13 mouse cellular contexts compared by ENCODE assay signal in genomic region chr2:181931918-181932605, GRCm38 (mm10). TPM values are rescaled to one million over a fixed set of nuclear protein-coding genes. Genes with fewer than 3 reads are reported as not detected.
DNase-seq lines count a peak whose midpoint lies in the region; ATAC-seq and TF ChIP-seq lines count a peak whose summit lies in the region.
"Had no signal": no experiment of that assay in that cellular context is flagged by ENCODE, and none has a peak within 500 bp of the region (broad histone marks: within the 10 kb centered on the region; RNA-seq: fewer than 3 reads in every experiment).

No protein-coding gene starts in this region.

- H3K27me3 ChIP-seq in forebrain, embryonic 11.5 days (ENCODE audit: control insufficient read depth, insufficient read depth, low read length) = no peaks in the 10 kb centered on the region
- H3K27me3 ChIP-seq in forebrain, embryonic 16.5 days (replicated peaks; ENCODE audit: control insufficient read depth, insufficient read depth, low read length) = no peaks in the 10 kb centered on the region
- no peaks in the 10 kb centered on the region for H3K27me3 ChIP-seq in hindbrain, postnatal 0 days (ENCODE audit: insufficient read depth, low read length)
- H3K27me3 ChIP-seq: limb, embryonic 15.5 days had no signal

- no peak overlapping the region for H3K27ac ChIP-seq in forebrain, embryonic 11.5 days (ENCODE audit: low read depth, low read length)
- H3K27ac ChIP-seq in forebrain, embryonic 16.5 days (ENCODE audit: low read length) = no peak overlapping the region
- H3K27ac ChIP-seq in hindbrain, postnatal 0 days = no peak overlapping the region
- H3K27ac ChIP-seq: limb, embryonic 15.5 days had no signal

- WGBS in forebrain, embryonic 11.5 days = 87% methylated on average over 2 of the region's 2 CpGs
- 83% methylated on average over 2 of the region's 2 CpGs for WGBS in forebrain, embryonic 16.5 days
- 88% methylated on average over 2 of the region's 2 CpGs for WGBS in hindbrain, postnatal 0 days

- no peak overlapping the region for H3K4me2 ChIP-seq in forebrain, embryonic 11.5 days (ENCODE audit: low read depth, low read length, severe bottlenecking)
- H3K4me2 ChIP-seq in forebrain, embryonic 16.5 days (ENCODE audit: low read length) = no peak overlapping the region
- H3K4me2 ChIP-seq in hindbrain, postnatal 0 days (ENCODE audit: low read depth, low read length) = no peak overlapping the region
- H3K4me2 ChIP-seq: limb, embryonic 15.5 days had no signal

- no peaks in the 10 kb centered on the region for H3K9me3 ChIP-seq in forebrain, embryonic 11.5 days (ENCODE audit: control insufficient read depth, low read length)
- H3K9me3 ChIP-seq in forebrain, embryonic 16.5 days (ENCODE audit: control insufficient read depth, low read length) = no peaks in the 10 kb centered on the region
- no peaks in the 10 kb centered on the region for H3K9me3 ChIP-seq in hindbrain, postnatal 0 days (ENCODE audit: low read length)
- H3K9me3 ChIP-seq: limb, embryonic 15.5 days had no signal

- H3K9ac ChIP-seq in forebrain, embryonic 11.5 days (ENCODE audit: low read length) = no peak overlapping the region
- H3K9ac ChIP-seq in forebrain, embryonic 16.5 days (replicated peaks; ENCODE audit: low read depth, low read length) = no peak overlapping the region
- no peak overlapping the region for H3K9ac ChIP-seq in hindbrain, postnatal 0 days (replicated peaks; ENCODE audit: low read length)
- H3K9ac ChIP-seq: limb, embryonic 15.5 days had no signal

- no peak for ATAC-seq in forebrain, embryonic 11.5 days (replicated peaks; ENCODE audit: low FRiP score)
- no peak for ATAC-seq in forebrain, embryonic 16.5 days
- no peak for ATAC-seq in hindbrain, postnatal 0 days

- no peaks in the 10 kb centered on the region for H3K4me1 ChIP-seq in forebrain, embryonic 11.5 days (replicated peaks; ENCODE audit: control insufficient read depth, insufficient read depth, low read length)
- H3K4me1 ChIP-seq in forebrain, embryonic 16.5 days (replicated peaks; ENCODE audit: control insufficient read depth, insufficient read depth, low read length) = no peaks in the 10 kb centered on the region
- H3K4me1 ChIP-seq in hindbrain, postnatal 0 days (ENCODE audit: insufficient read depth, low read length) = no peaks in the 10 kb centered on the region
- H3K4me1 ChIP-seq: limb, embryonic 15.5 days had no signal

- peak; percentile 8; the same call in 1 of the 2 replicates for TF ChIP-seq CTCF in hindbrain, postnatal 0 days (IDR thresholded peaks at IDR 0.05; ENCODE audit: low read depth)

- peak; percentile 37 for DNase-seq in forebrain, embryonic 11.5 days (ENCODE audit: low spot score)
- peak; percentile 43 for DNase-seq in thymus, postnatal 0 days (ENCODE audit: low spot score)
- DNase-seq in thymus, adult 18-20 months = no peak
- DNase-seq in hindbrain, postnatal 0 days (ENCODE audit: low spot score) = peak; percentile 20
- peak; percentile 73 for DNase-seq in yolk sac, embryonic 10.5 days (ENCODE audit: low spot score)
- no peak for DNase-seq in right cerebral cortex, adult 18-20 months
- DNase-seq in lung, postnatal 25 days (ENCODE audit: low spot score) = no peak
- DNase-seq: thymus, adult 2 months had no signal

- no peaks in the 10 kb centered on the region for H3K36me3 ChIP-seq in forebrain, embryonic 11.5 days (ENCODE audit: control insufficient read depth, insufficient read depth, low read length)
- no peaks in the 10 kb centered on the region for H3K36me3 ChIP-seq in forebrain, embryonic 16.5 days (ENCODE audit: control insufficient read depth, insufficient read depth)
- no peaks in the 10 kb centered on the region for H3K36me3 ChIP-seq in hindbrain, postnatal 0 days (ENCODE audit: insufficient read depth, low read length)
- H3K36me3 ChIP-seq: limb, embryonic 15.5 days had no signal

- H3K4me3 ChIP-seq in forebrain, embryonic 11.5 days (ENCODE audit: low read depth, low read length) = no peak overlapping the region
- H3K4me3 ChIP-seq in forebrain, embryonic 16.5 days (replicated peaks; ENCODE audit: low read length) = no peak overlapping the region
- H3K4me3 ChIP-seq in hindbrain, postnatal 0 days (ENCODE audit: low read length) = no peak overlapping the region
- H3K4me3 ChIP-seq: limb, embryonic 15.5 days had no signal

RNA-seq across cellular contexts. Expression of gene Gm14496, which starts 58.9 kb away (rescaled TPM):
- polyA plus RNA-seq in forebrain, embryonic 11.5 days (2014; fragmentation: Nextera tagmentation; extraction: Ambion mirVana) = not detected in 2 replicates
- polyA plus RNA-seq in forebrain, embryonic 16.5 days (2015; fragmentation: Nextera tagmentation; extraction: Ambion mirVana) = not detected in 2 replicates
- polyA plus RNA-seq in thymus, postnatal 0 days (2015; fragmentation: Nextera tagmentation; extraction: Ambion mirVana) = not detected in 2 replicates
- total RNA-seq in hindbrain, postnatal 0 days (2014; rRNA removed) = not detected in 2 replicates
- polyA plus RNA-seq in hindbrain, postnatal 0 days (2015; fragmentation: Nextera tagmentation; extraction: Ambion mirVana) = not detected in 2 replicates
- polyA plus RNA-seq: embryonic facial prominence, embryonic 14.5 days; heart, embryonic 14.5 days; limb, embryonic 15.5 days; neural tube, embryonic 14.5 days; thymus, adult 2 months had no signal

Comparison
In these comparisons a context has a peak if more than half of its experiments do, and no peak if none do; other contexts are left out.
1. DNase-seq: peak in forebrain, embryonic 11.5 days (single experiment), thymus, postnatal 0 days (single experiment), hindbrain, postnatal 0 days (single experiment) and yolk sac, embryonic 10.5 days (single experiment); none in thymus, adult 18-20 months (0 of 2), right cerebral cortex, adult 18-20 months (single experiment) and lung, postnatal 25 days (single experiment).